Mouse (Mus musculus) midbrain, embryonic 10.5 days (tissue): ENCODE data around the gene Gmppa. TPM values are rescaled to one million over a fixed set of nuclear protein-coding genes. Genes with fewer than 3 reads are reported as not detected.

Source experiments
- DNase-seq: peaks from one replicate; pipeline ENCODE4 v3.0.0-alpha.2; 2017; ENCODE audit warnings: low spot score
- H3K27ac ChIP-seq: fragments of 300-500 bp; sonication (generic); replicated peaks from 2 replicates; pipeline ENCODE4 v1.5.1; 2016; ENCODE audit warnings: mild to moderate bottlenecking
- H3K27me3 ChIP-seq: fragments of 300-500 bp; sonication (generic); 2 replicates; pipeline ENCODE4 v1.6.1; 2016; ENCODE audit warnings: low read depth, mild to moderate bottlenecking; ENCODE audit not compliant: poor library complexity, severe bottlenecking
- H3K36me3 ChIP-seq: fragments of 300-500 bp; sonication (generic); 2 replicates; pipeline ENCODE4 v1.6.1; 2016; ENCODE audit warnings: mild to moderate bottlenecking, moderate library complexity
- H3K4me1 ChIP-seq: fragments of 300-500 bp; sonication (generic); 2 replicates; pipeline ENCODE4 v1.6.1; 2016
- H3K4me3 ChIP-seq: fragments of 300-500 bp; sonication (generic); 2 replicates; pipeline ENCODE4 v1.5.1; 2016; ENCODE audit warnings: mild to moderate bottlenecking, moderate library complexity
- H3K9me3 ChIP-seq: fragments of 300-500 bp; sonication (generic); replicated peaks from 2 replicates; pipeline ENCODE4 v1.6.1; 2016; ENCODE audit warnings: mild to moderate bottlenecking
- WGBS: fragments of 180-500 bp; shearing (Covaris S2); methylation state at CpG from one replicate; pipeline ENCODE4 v1.1.7; 2016; 5-methylcytosine and 5-hydroxymethylcytosine counted together
- polyA plus RNA-seq: library from polyadenylated mRNA; unstranded; fragments of >200 nt; fragmentation: Nextera tagmentation; extraction: Ambion mirVana; gene quantifications from 2 replicates; pipeline ENCODE4 v1.2.1, GENCODE M21; 2016

Gene Gmppa
- polyA plus RNA-seq, 1 experiment from 2014 or later: 70.2 TPM

- 92% methylated on average over 15 of the region's 15 CpGs for WGBS
- Histone ChIP-seq H3K27me3 (no peaks in the 10 kb centered on the region), H3K27ac (no peak overlapping the region), H3K4me1 (peaks cover 25% of the 10 kb centered on the region), H3K9me3 (no peaks in the 10 kb centered on the region), H3K36me3 (peaks cover 44% of the 10 kb centered on the region), H3K4me3 (no peak overlapping the region)
- no peak for DNase-seq
These were observed 29.6 kb upstream of the Gmppa start for GRCm38 (mm10) chr1:75406173-75406572.

- Histone ChIP-seq H3K4me3 (no peak overlapping the region), H3K4me1 (peaks cover 18% of the 10 kb centered on the region), H3K9me3 (no peaks in the 10 kb centered on the region), H3K27me3 (no peaks in the 10 kb centered on the region), H3K27ac (no peak overlapping the region), H3K36me3 (peaks cover 37% of the 10 kb centered on the region)
- DNase-seq: no peak
- 93% methylated on average over 9 of the region's 9 CpGs for WGBS
These were observed 28.7 kb upstream of the Gmppa start for GRCm38 (mm10) chr1:75407056-75407455.

- Histone ChIP-seq H3K36me3 (peaks cover 26% of the 10 kb centered on the region), H3K4me1 (peaks cover 12% of the 10 kb centered on the region), H3K9me3 (no peaks in the 10 kb centered on the region), H3K27me3 (no peaks in the 10 kb centered on the region), H3K27ac (no peak overlapping the region), H3K4me3 (no peak overlapping the region)
- no peak for DNase-seq
- WGBS: 93% methylated on average over 4 of the region's 4 CpGs
These were observed 27.5 kb upstream of the Gmppa start for GRCm38 (mm10) chr1:75408210-75408609.

GRCm38 (mm10) chr1:75409950-75410349, 25.8 kb upstream of the Gmppa start:
- H3K9me3 ChIP-seq: no peaks in the 10 kb centered on the region
- 87% methylated on average over 7 of the region's 7 CpGs for WGBS
- no peak for DNase-seq
- H3K4me3 ChIP-seq: no peak overlapping the region
- H3K36me3 ChIP-seq: peaks cover 18% of the 10 kb centered on the region
- peaks cover 9% of the 10 kb centered on the region; the same call in 1 of the 2 replicates for H3K4me1 ChIP-seq
- H3K27me3 ChIP-seq: peaks cover 6% of the 10 kb centered on the region; the same call in 1 of the 2 replicates
- no peak overlapping the region for H3K27ac ChIP-seq

- WGBS: 88% methylated on average over 3 of the region's 3 CpGs
- no peak overlapping the region for H3K27ac ChIP-seq
- peaks cover 6% of the 10 kb centered on the region; the same call in 1 of the 2 replicates for H3K27me3 ChIP-seq
- no peak overlapping the region for H3K4me3 ChIP-seq
- H3K36me3 ChIP-seq: peaks cover 15% of the 10 kb centered on the region
- peaks cover 9% of the 10 kb centered on the region; the same call in 1 of the 2 replicates for H3K4me1 ChIP-seq
- DNase-seq: no peak
- H3K9me3 ChIP-seq: no peaks in the 10 kb centered on the region
These were observed 23.5 kb upstream of the Gmppa start for GRCm38 (mm10) chr1:75412196-75412595.

GRCm38 (mm10) chr1:75413749-75414148, 22.0 kb upstream of the Gmppa start:
- Histone ChIP-seq H3K27me3 (peaks cover 11% of the 10 kb centered on the region), H3K36me3 (peaks cover 9% of the 10 kb centered on the region), H3K27ac (no peak overlapping the region), H3K4me3 (no peak overlapping the region), H3K9me3 (no peaks in the 10 kb centered on the region), H3K4me1 (peaks cover 9% of the 10 kb centered on the region; the same call in 1 of the 2 replicates)
- peak; percentile 41 for DNase-seq
- WGBS: 61% methylated on average over 3 of the region's 3 CpGs

- peaks cover 56% of the 10 kb centered on the region for H3K4me1 ChIP-seq
- no peaks in the 10 kb centered on the region for H3K36me3 ChIP-seq
- WGBS: 3% methylated on average over 20 of the region's 20 CpGs
- H3K9me3 ChIP-seq: no peaks in the 10 kb centered on the region
- peak overlapping the region; percentile 73 for H3K27ac ChIP-seq
- peak; percentile 36 for DNase-seq
- H3K27me3 ChIP-seq: peaks cover 73% of the 10 kb centered on the region
- peak overlapping the region; percentile 57 for H3K4me3 ChIP-seq
These were observed 13.9 kb upstream of the Gmppa start for GRCm38 (mm10) chr1:75421794-75422193.

GRCm38 (mm10) chr1:75422216-75422822, 13.4 kb upstream of the Gmppa start:
- Histone ChIP-seq H3K36me3 (no peaks in the 10 kb centered on the region), H3K4me3 (peak overlapping the region; percentile 57), H3K27me3 (peaks cover 78% of the 10 kb centered on the region), H3K27ac (peak overlapping the region; percentile 73), H3K4me1 (peaks cover 59% of the 10 kb centered on the region), H3K9me3 (no peaks in the 10 kb centered on the region)
- peak; percentile 46 for DNase-seq
- WGBS: 3% methylated on average over 32 of the region's 32 CpGs

- Histone ChIP-seq H3K9me3 (no peaks in the 10 kb centered on the region), H3K27me3 (peaks cover 85% of the 10 kb centered on the region), H3K36me3 (no peaks in the 10 kb centered on the region), H3K27ac (peak overlapping the region; percentile 73), H3K4me1 (peaks cover 59% of the 10 kb centered on the region), H3K4me3 (peak overlapping the region; percentile 57)
- under 1% methylated on average over 71 of the region's 71 CpGs for WGBS
- DNase-seq: peak; percentile 68
These were observed 12.8 kb upstream of the Gmppa start for GRCm38 (mm10) chr1:75422823-75423471.

- Histone ChIP-seq H3K27ac (peak overlapping the region; percentile 49; the same call in 1 of the 2 replicates), H3K4me1 (peaks cover 59% of the 10 kb centered on the region), H3K36me3 (0 out of 2 replicates have a peak, but pooled peaks cover 3% of the 10 kb centered on the region), H3K9me3 (no peaks in the 10 kb centered on the region), H3K4me3 (no peak overlapping the region), H3K27me3 (peaks cover 79% of the 10 kb centered on the region)
- no peak for DNase-seq
- WGBS: 36% methylated on average over 11 of the region's 11 CpGs
These were observed 11.8 kb upstream of the Gmppa start for GRCm38 (mm10) chr1:75423780-75424390.

GRCm38 (mm10) chr1:75425796-75426471, 9.8 kb upstream of the Gmppa start:
- Histone ChIP-seq H3K4me3 (no peak overlapping the region), H3K27me3 (peaks cover 78% of the 10 kb centered on the region), H3K36me3 (0 out of 2 replicates have a peak, but pooled peaks cover 3% of the 10 kb centered on the region), H3K4me1 (peaks cover 75% of the 10 kb centered on the region), H3K9me3 (no peaks in the 10 kb centered on the region), H3K27ac (no peak overlapping the region)
- peak; percentile 81 for DNase-seq
- WGBS: 34% methylated on average over 10 of the region's 10 CpGs

GRCm38 (mm10) chr1:75438782-75439181, 3.1 kb downstream of the Gmppa start:
- 81% methylated on average over 8 of the region's 9 CpGs for WGBS
- peaks cover 15% of the 10 kb centered on the region for H3K36me3 ChIP-seq
- H3K27me3 ChIP-seq: peaks cover 7% of the 10 kb centered on the region
- no peak overlapping the region for H3K4me3 ChIP-seq
- no peak for DNase-seq
- no peaks in the 10 kb centered on the region for H3K9me3 ChIP-seq
- no peak overlapping the region for H3K27ac ChIP-seq
- peaks cover 63% of the 10 kb centered on the region for H3K4me1 ChIP-seq
